Mouse (Mus musculus) C2C12 (cell line): ENCODE results near the gene Slc25a24. TPM values are rescaled to one million over a fixed set of nuclear protein-coding genes. Genes with fewer than 3 reads are reported as not detected.

Experiments used
- H3K27me3 ChIP-seq: one replicate; pipeline ENCODE4 v1.6.1; 2011; ENCODE audit not compliant: control insufficient read depth, insufficient read depth, insufficient read length
- H3K36me3 ChIP-seq: one replicate; pipeline ENCODE4 v1.6.1; 2011; ENCODE audit not compliant: control insufficient read depth, insufficient read depth
- H3K4me3 ChIP-seq: one replicate; pipeline ENCODE4 v1.5.1; 2011; ENCODE audit warnings: mild to moderate bottlenecking, control low read depth; ENCODE audit not compliant: poor library complexity, insufficient read depth, severe bottlenecking
- H3K79me2 ChIP-seq: one replicate; pipeline ENCODE4 v1.6.1; 2011; ENCODE audit not compliant: control insufficient read depth, insufficient read depth
- H3K79me3 ChIP-seq: one replicate; pipeline ENCODE4 v1.6.1; 2011; ENCODE audit warnings: low read depth, control low read depth
- H3ac ChIP-seq: one replicate; pipeline ENCODE3; 2011; ENCODE audit warnings: low read depth; ENCODE audit not compliant: control insufficient read depth, insufficient read length
- CEBPB ChIP-seq: IDR thresholded peaks from one replicate; pipeline ENCODE4 v1.6.1; 2011; ENCODE audit warnings: low read depth, mild to moderate bottlenecking, control low read depth, moderate library complexity
- CTCF ChIP-seq: IDR thresholded peaks from one replicate; pipeline ENCODE4 v1.5.1; 2011; ENCODE audit not compliant: control insufficient read depth, insufficient read depth, insufficient read length
- FOSL1 ChIP-seq: IDR thresholded peaks from one replicate; pipeline ENCODE4 v1.8.0; 2011; ENCODE audit warnings: mild to moderate bottlenecking, low read length; ENCODE audit not compliant: poor library complexity, insufficient read depth, severe bottlenecking
- MAX ChIP-seq: IDR thresholded peaks from one replicate; pipeline ENCODE4 v1.6.1; 2011; ENCODE audit warnings: mild to moderate bottlenecking, control low read depth
- MYOD1 ChIP-seq: IDR thresholded peaks from one replicate; pipeline ENCODE4 v1.6.1; 2011; ENCODE audit warnings: low read depth; ENCODE audit not compliant: control insufficient read depth, insufficient read length
- MYOG ChIP-seq: IDR thresholded peaks from one replicate; pipeline ENCODE4 v1.6.1; 2011; ENCODE audit not compliant: control insufficient read depth, insufficient read length; ENCODE audit errors: extremely low read depth
- USF1 ChIP-seq: IDR thresholded peaks from one replicate; pipeline ENCODE4 v1.6.1; 2011; ENCODE audit warnings: low read depth, mild to moderate bottlenecking, control low read depth, moderate library complexity
- polyA plus RNA-seq: library from polyadenylated mRNA; unstranded; fragments of >200 nt; fragmentation: generic; extraction: Trizol; gene quantifications from one replicate; pipeline ENCODE4 v1.2.1, GENCODE M21; 2012; ENCODE audit warnings: missing spikeins

Gene Slc25a24
- polyA plus RNA-seq, 1 experiment: 32.6 TPM

DNA sequence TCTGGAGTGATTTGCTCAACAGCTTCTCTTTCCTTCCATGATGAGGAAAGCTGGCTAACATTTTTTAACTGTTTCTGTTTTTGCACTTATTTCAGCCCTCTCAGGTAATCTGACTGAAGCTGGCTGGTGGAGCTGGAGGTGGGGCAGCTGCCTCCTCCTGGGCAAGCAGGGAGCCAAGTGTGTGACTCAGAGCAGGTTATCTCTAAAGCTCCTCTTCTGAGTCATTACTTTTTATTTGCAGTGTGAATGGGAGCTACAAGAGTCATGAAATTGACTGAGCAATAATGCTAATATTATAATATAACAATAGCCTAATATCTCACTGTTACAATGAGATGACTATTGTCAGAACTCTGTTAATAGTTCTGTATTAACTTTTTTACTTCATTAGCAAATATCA lies 5.8 kb upstream of the Slc25a24 start:
- Histone ChIP-seq H3K4me3 (no peak overlapping the region), H3K79me3 (no peaks in the 10 kb centered on the region), H3ac (no peak overlapping the region), H3K27me3 (no peaks in the 10 kb centered on the region), H3K79me2 (peaks cover 5% of the 10 kb centered on the region), H3K36me3 (peaks cover 8% of the 10 kb centered on the region)
- TF ChIP-seq CEBPB: no peak
- TF ChIP-seq MYOG: no peak
- no peak for TF ChIP-seq MAX
- no peak for TF ChIP-seq CTCF
- no peak for TF ChIP-seq MYOD1
- TF ChIP-seq FOSL1: no peak
- no peak for TF ChIP-seq USF1

DNA sequence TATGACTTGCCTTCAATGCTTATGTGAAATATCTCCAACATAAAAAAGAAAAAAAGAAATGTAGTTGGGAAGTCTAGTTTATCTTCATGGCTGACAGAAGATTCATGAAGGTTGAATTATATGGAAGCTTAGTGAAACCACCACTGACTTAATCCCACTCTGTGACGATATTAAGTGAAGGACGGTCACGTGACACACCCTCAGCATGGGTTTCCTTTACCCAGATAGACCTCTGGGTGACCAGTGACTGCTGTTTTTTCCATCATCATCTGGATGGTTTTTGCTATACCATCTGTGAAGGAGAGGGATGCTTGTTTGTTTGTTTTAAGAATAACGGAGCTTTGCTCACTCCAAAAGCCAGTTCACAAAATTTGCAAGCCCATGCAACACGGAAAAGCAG lies 3.4 kb upstream of the Slc25a24 start:
- peaks cover 27% of the 10 kb centered on the region for H3K79me2 ChIP-seq
- no peak for TF ChIP-seq USF1
- no peak for TF ChIP-seq MYOG
- TF ChIP-seq FOSL1: no peak
- TF ChIP-seq CTCF: no peak
- TF ChIP-seq MAX: no peak
- no peak for TF ChIP-seq MYOD1
- no peak for TF ChIP-seq CEBPB
- H3K27me3 ChIP-seq: no peaks in the 10 kb centered on the region

DNA sequence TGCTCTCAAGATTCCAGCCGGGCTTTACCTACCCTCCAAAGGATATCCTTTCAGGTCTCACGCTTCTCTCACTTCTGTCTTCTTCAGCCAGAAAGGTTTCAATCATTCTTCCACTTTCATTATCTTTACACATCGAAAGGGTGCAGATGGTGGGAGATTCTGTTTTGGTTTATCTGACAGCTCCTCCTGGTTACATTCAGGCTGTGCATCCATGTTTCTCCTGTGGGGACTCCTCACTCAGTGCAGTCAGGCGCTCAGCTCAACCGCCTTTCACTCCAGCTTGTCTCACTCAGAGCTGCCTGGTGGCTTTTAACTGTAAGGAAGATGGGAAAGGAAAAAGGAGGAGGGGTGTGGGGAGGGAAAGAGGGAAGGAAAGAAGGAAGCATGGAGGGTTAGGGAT lies 3.0 kb upstream of the Slc25a24 start:
- no peaks in the 10 kb centered on the region for H3K27me3 ChIP-seq
- no peak overlapping the region for H3K4me3 ChIP-seq
- no peak for TF ChIP-seq MYOG
- TF ChIP-seq CTCF: no peak
- no peak for TF ChIP-seq USF1
- H3K79me2 ChIP-seq: peaks cover 31% of the 10 kb centered on the region
- H3K36me3 ChIP-seq: peaks cover 11% of the 10 kb centered on the region
- peaks cover 13% of the 10 kb centered on the region for H3K79me3 ChIP-seq
- H3ac ChIP-seq: no peak overlapping the region

More for the DNA sequence above, 3.4 kb upstream of the Slc25a24 start:
- H3K36me3 ChIP-seq: peaks cover 8% of the 10 kb centered on the region
- peaks cover 9% of the 10 kb centered on the region for H3K79me3 ChIP-seq
- no peak overlapping the region for H3ac ChIP-seq
- H3K4me3 ChIP-seq: no peak overlapping the region

DNA sequence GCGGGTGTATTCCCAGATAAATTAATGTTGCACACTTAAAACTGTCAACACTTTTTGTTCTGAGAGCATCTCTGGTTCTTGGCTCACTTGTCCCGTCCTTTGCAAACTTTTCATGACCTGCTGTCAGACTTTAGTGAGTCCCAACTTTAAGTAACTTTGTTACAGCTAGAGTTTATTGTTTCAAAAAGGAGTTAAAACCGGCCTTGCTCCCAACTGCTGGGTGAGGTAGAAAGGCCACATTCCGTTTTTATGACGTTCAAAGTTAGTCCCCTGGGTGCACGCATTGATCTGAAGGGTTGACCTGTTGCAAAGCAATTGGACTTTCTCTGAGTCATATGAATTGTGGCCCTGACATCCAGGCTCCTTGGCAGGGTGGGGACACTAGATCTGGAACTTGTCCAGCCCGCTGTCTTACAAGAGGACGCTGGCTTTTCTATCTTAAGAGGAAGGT lies 607 bp downstream of the Slc25a24 start:
- Histone ChIP-seq H3K27me3 (no peaks in the 10 kb centered on the region), H3K79me3 (peaks cover 49% of the 10 kb centered on the region), H3K79me2 (peaks cover 67% of the 10 kb centered on the region), H3K4me3 (peak overlapping the region; percentile 86), H3ac (peak overlapping the region; percentile 100), H3K36me3 (peaks cover 45% of the 10 kb centered on the region)
- TF ChIP-seq FOSL1 (peak; percentile 56), CTCF (no peak), USF1 (no peak), CEBPB (no peak), MYOG (no peak), MYOD1 (peak; percentile 11), MAX (peak; percentile 35)

DNA sequence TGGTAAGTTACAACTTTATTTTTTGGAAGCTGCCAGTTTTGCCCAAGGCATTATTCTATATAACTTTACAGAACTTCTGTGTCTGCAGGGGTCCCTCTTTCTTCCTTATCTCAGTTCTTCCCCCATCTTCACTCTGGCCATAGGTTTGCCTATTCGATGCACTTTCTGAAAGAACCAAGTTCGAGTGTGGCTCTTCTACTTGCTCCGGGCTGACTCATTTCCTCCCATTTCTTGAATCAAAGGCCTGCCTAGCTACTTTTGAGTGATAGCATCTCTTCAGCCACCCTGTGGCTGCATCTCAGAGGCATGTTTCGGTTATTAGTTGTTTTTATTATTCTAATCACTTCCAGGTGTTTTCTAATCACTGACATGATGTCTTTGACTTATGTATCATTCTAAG lies 1.1 kb downstream of the Slc25a24 start:
- Histone ChIP-seq H3K79me3 (peaks cover 54% of the 10 kb centered on the region), H3ac (peak overlapping the region; percentile 56), H3K79me2 (peaks cover 72% of the 10 kb centered on the region), H3K27me3 (no peaks in the 10 kb centered on the region), H3K36me3 (peaks cover 50% of the 10 kb centered on the region), H3K4me3 (peak overlapping the region; percentile 86)
- TF ChIP-seq CTCF (no peak), USF1 (no peak), MYOD1 (no peak), CEBPB (no peak), MAX (no peak), FOSL1 (no peak), MYOG (no peak)

DNA sequence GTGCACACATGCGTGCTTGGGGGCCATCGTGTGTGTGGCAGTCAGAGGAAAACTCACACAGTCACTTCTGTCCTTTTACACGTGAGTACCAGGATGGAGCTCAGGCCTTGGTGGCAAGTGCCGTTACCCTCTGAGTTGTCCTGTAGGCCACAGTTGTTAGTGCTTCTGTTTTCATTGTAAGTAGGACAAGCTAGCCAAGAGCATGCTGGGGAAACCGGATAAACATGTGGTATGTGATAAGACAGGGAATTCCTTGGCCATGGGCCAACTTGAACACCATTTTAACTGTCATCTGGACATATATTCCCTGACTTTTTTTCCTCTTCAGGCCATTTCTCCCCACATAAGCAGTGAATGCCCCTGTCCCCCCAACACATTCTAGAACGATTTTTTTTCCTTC lies 2.6 kb downstream of the Slc25a24 start:
- H3K4me3 ChIP-seq: no peak overlapping the region
- peaks cover 68% of the 10 kb centered on the region for H3K79me3 ChIP-seq
- no peaks in the 10 kb centered on the region for H3K27me3 ChIP-seq
- H3K36me3 ChIP-seq: peaks cover 56% of the 10 kb centered on the region
- H3ac ChIP-seq: no peak overlapping the region
- H3K79me2 ChIP-seq: peaks cover 87% of the 10 kb centered on the region
- TF ChIP-seq FOSL1 (no peak), MAX (no peak), CEBPB (no peak), USF1 (no peak), CTCF (no peak), MYOG (no peak), MYOD1 (no peak)

DNA sequence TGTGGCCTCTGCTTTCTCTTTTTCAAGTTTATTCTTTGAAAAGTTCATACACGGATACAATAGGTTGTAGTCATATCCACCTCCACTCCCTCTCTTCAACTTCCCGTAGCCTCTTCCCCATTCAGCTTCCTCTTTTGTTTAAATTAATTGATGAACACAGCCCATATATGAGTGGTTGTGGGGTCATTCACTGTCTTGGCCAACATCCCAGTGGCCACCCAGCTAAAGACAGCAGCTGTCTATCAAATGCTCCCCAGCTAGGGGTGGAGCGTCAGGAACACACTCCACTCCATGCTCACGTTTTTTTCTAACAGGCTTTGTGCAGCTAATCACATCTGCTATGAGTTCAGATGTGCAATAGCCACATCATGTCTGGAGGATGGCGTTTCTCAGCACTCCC lies 6.8 kb downstream of the Slc25a24 start:
- Histone ChIP-seq H3K79me2 (peaks cover 100% of the 10 kb centered on the region), H3K36me3 (peaks cover 97% of the 10 kb centered on the region), H3ac (no peak overlapping the region), H3K4me3 (no peak overlapping the region), H3K27me3 (no peaks in the 10 kb centered on the region), H3K79me3 (peaks cover 100% of the 10 kb centered on the region)
- TF ChIP-seq MYOG: no peak
- no peak for TF ChIP-seq USF1
- no peak for TF ChIP-seq FOSL1
- no peak for TF ChIP-seq MAX
- no peak for TF ChIP-seq CEBPB
- no peak for TF ChIP-seq MYOD1
- TF ChIP-seq CTCF: no peak
